Mouse (Mus musculus): ENCODE measurements at regions not wholly inside any gene's neighbourhood (a gene's known extent, or its start where the extent isn't known, plus 50 kb on each side); places are given as distances from the start of the nearest gene placed in this dataset.

DNA sequence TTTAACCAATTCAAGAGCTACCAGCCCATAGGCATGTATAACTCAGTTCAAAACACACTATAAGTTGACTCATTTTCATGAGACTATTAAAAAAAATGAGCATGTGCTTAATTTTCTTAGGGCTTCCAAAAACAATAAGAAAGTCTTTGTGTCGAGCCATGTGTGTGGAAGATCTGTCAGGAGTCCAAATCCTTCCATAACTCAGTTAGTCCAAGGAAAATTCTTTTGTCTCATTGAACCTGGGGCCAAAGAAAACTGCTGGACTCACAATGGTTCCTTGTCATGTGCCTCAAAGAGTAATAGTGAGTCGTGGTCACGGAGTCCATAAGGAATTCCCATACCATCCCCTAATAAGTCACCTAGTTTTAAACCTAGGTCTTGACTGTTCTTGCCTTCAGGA, 199.0 kb upstream of the Gm21798 start:
- no peak for DNase-seq (ENCODE audit: low read depth, low spot score)

DNA sequence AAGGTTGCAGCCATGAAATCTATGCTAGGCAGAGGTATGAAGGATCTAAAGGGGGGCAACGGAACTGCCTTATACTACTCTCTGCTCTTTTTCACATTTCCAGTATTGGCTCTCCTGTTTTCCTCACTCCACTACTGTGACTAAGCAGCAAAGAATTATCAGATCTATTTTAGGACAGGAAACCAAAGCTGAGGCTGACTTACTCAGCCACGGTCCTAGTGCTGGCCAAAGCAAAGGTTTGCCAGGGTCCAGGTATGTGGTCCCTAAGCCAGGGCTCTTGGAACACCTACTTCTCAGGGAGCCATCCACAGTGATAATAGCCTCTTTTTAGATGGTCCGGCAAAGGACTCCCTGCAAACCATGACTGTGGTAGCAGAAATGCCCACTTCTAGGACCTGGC, 195.6 kb upstream of the Gm21798 start:
- DNase-seq (ENCODE audit: low read depth, low spot score): no peak

DNA sequence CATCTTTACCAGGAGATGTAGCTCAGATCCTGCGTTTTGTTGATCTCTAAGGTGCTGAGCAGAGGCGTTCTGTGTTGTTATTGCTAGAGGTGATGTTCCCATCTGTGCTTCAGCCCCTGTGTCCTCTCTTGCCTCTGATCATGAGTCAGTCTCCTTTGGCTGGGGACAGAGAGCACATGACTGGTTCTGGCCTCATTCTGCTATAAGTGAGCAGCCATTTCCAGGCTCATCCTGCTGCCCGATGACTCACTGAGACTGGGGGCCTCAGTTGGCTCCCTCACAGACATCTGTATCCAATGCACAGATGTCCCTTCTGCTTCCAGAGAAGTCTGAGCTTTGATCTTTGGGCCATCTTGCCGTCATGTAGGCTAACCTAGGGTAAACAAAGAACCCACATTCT, 194.9 kb upstream of the Gm21798 start:
- no peak for DNase-seq (ENCODE audit: low read depth, low spot score)

DNA sequence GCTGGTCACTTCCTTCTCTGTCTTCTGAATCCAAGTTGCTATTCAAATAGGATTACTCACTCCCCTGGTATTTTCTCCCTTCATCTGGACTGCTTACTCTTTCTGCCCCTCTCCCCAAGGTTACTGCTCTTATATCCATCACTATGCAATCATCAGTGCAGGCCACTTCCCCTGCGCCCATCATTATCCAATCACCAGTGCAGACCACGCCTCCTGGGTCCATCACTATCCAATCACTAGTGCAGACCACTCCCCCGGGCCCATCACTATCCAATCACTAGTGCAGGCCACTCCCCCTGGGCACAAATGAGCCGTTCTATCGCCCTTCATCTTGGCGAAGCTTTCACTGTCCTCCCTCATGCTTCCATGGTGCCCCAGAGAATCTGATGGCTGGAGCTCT, 191.1 kb upstream of the Gm21798 start:
- no peak for DNase-seq (ENCODE audit: low read depth, low spot score)

DNA sequence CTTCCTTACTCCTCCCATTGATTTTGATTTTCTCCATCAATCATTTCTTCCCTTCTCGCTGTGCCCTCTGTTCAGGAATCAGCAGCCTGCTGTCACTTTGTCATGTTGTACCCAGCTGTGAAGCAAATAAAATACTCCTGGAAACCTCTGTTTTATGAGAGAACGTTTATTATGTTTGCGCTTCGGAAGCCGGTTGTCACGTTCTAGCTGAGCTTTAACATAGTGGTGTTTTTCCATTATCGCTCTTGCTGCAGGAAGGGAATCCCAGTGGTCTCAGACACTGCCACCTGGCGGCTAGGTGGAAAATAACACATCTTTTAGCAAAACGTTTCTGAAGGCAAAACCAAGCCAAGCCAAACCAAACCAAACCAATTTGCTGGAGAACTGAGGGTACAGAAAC, 190.2 kb upstream of the Gm21798 start:
- DNase-seq (ENCODE audit: low read depth, low spot score): peak; percentile 46

All from retina, postnatal 7 days (tissue).